Mouse (Mus musculus): ENCODE measurements around the gene Fam161a. TPM values are rescaled to one million over a fixed set of nuclear protein-coding genes. Genes with fewer than 3 reads are reported as not detected.
A peak's percentile ranks its signal among the peaks of the same experiment; 100 is the strongest.

The Fam161a gene
- polyA plus RNA-seq, 1 experiment from 2014 or later: 5.4 TPM

DNA sequence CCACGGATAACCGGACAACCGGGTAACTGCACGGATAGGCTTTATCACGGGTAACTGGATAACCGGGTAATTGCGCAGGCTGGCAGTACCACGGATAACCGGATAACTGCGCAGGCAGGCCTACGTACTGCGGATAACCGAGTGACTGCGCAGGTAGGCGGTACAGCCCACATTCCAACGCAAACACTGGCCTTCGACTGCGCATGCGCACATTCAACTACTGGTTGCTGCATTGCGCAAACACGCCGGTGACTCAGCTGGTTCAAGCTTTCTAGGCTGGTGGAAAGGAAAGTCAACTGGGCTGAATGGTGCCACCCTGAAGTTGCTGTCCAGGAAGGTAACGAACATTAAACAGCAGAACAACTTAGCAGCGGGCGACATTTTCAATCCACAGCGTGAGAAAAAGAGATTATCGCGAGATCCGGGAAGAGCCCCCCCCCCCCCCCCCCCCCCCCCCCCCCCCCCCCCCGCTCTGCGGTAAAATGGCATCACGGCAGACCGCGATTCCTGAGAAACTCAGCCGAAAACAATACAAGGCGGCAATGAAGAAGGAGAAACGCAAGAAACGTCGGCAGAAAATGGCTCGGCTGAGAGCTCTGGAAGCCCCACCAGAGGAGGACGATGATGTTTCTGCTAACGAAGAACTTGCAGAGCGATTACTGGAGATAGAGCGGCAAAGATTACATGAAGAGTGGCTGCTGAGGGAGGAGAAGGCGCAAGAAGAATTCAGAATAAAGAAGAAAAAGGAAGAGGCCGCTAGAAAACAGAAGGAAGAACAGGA lies 34.4 kb upstream of the Fam161a start:
- peak; percentile 79 for ATAC-seq
- Histone ChIP-seq H3K9ac (ENCODE audit: low read depth, low read length) (peak overlapping the region; percentile 73), H3K27ac (ENCODE audit: low read length) (peak overlapping the region; percentile 81), H3K27me3 (ENCODE audit: control insufficient read depth, insufficient read depth, low read depth, low read length) (no peaks in the 10 kb centered on the region), H3K4me1 (ENCODE audit: control insufficient read depth, insufficient read depth, low read length) (peaks cover 29% of the 10 kb centered on the region), H3K4me2 (ENCODE audit: low read length) (peak overlapping the region; percentile 59), H3K36me3 (ENCODE audit: control insufficient read depth, insufficient read depth, low read length) (peaks cover 7% of the 10 kb centered on the region; the same call in 1 of the 2 replicates), H3K9me3 (replicated peaks; ENCODE audit: control insufficient read depth, low read length, poor library complexity, severe bottlenecking) (peaks cover 19% of the 10 kb centered on the region; the same call in 1 of the 2 replicates), H3K4me3 (ENCODE audit: low read depth, low read length) (peak overlapping the region; percentile 49)
- 51% methylated on average over 44 of the region's 46 CpGs for WGBS

DNA sequence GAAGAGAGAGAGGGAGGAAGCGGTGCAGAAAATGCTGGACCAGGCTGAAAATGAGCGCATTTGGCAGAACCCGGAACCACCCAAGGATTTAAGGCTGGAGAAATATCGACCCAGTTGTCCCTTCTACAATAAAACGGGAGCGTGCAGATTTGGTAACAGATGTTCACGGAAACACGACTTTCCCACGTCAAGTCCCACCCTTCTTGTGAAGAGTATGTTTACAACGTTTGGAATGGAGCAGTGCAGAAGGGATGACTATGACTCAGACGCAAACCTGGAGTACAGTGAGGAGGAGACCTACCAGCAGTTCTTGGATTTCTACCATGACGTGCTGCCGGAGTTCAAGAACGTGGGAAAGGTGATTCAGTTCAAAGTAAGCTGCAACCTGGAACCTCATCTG lies 33.7 kb upstream of the Fam161a start:
- WGBS: 57% methylated on average over 14 of the region's 14 CpGs
- H3K4me2 ChIP-seq (ENCODE audit: low read length): peak overlapping the region; percentile 52
- peaks cover 29% of the 10 kb centered on the region for H3K4me1 ChIP-seq (ENCODE audit: control insufficient read depth, insufficient read depth, low read length)
- H3K9me3 ChIP-seq (replicated peaks; ENCODE audit: control insufficient read depth, low read length, poor library complexity, severe bottlenecking): peaks cover 19% of the 10 kb centered on the region; the same call in 1 of the 2 replicates
- H3K36me3 ChIP-seq (ENCODE audit: control insufficient read depth, insufficient read depth, low read length): peaks cover 7% of the 10 kb centered on the region; the same call in 1 of the 2 replicates
- H3K27ac ChIP-seq (ENCODE audit: low read length): peak overlapping the region; percentile 62; the same call in 1 of the 2 replicates
- peak overlapping the region; percentile 54 for H3K9ac ChIP-seq (ENCODE audit: low read depth, low read length)
- no peaks in the 10 kb centered on the region for H3K27me3 ChIP-seq (ENCODE audit: control insufficient read depth, insufficient read depth, low read depth, low read length)
- no peak for ATAC-seq
- peak overlapping the region; percentile 47 for H3K4me3 ChIP-seq (ENCODE audit: low read depth, low read length)

- WGBS: 85% methylated on average over 3 of the region's 3 CpGs
- Histone ChIP-seq H3K9ac (ENCODE audit: low read depth, low read length) (no peak overlapping the region), H3K27ac (ENCODE audit: low read length) (no peak overlapping the region), H3K4me1 (ENCODE audit: control insufficient read depth, insufficient read depth, low read length) (peaks cover 44% of the 10 kb centered on the region), H3K4me2 (ENCODE audit: low read length) (no peak overlapping the region), H3K4me3 (ENCODE audit: low read depth, low read length) (no peak overlapping the region), H3K9me3 (replicated peaks; ENCODE audit: control insufficient read depth, low read length, poor library complexity, severe bottlenecking) (0 out of 2 replicates have a peak, but pooled peaks cover 5% of the 10 kb centered on the region), H3K27me3 (ENCODE audit: control insufficient read depth, insufficient read depth, low read depth, low read length) (no peaks in the 10 kb centered on the region), H3K36me3 (ENCODE audit: control insufficient read depth, insufficient read depth, low read length) (peaks cover 5% of the 10 kb centered on the region; the same call in 1 of the 2 replicates)
- no peak for ATAC-seq
Observed at GRCm38 (mm10) chr11:22978215-22978614, 29.1 kb upstream of the Fam161a start.

DNA sequence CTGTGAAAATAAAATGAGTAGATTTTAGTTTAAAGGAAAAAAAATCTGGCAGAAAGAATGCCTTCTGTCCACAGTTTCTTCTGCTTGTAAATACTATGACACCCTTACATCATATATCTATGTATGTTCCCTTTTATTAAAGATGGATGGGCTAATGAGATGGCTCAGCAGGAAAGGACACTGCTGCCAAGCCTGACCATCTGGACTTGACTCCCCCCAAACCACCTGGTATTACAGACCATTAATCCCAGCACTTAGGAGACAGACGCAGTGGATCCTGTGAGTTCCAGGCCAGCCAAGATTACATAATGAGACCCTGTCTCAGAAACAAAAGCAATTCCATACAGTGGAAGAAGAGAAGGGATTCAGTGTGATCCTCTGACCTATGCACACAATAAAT lies 28.6 kb upstream of the Fam161a start:
- no peak for ATAC-seq
- Histone ChIP-seq H3K4me3 (ENCODE audit: low read depth, low read length) (no peak overlapping the region), H3K4me1 (ENCODE audit: control insufficient read depth, insufficient read depth, low read length) (peaks cover 44% of the 10 kb centered on the region), H3K9me3 (replicated peaks; ENCODE audit: control insufficient read depth, low read length, poor library complexity, severe bottlenecking) (0 out of 2 replicates have a peak, but pooled peaks cover under 1% of the 10 kb centered on the region), H3K27ac (ENCODE audit: low read length) (no peak overlapping the region), H3K9ac (ENCODE audit: low read depth, low read length) (no peak overlapping the region), H3K27me3 (ENCODE audit: control insufficient read depth, insufficient read depth, low read depth, low read length) (no peaks in the 10 kb centered on the region), H3K4me2 (ENCODE audit: low read length) (no peak overlapping the region), H3K36me3 (ENCODE audit: control insufficient read depth, insufficient read depth, low read length) (peaks cover 5% of the 10 kb centered on the region; the same call in 1 of the 2 replicates)
- 39% methylated on average over 1 of the region's 1 CpGs for WGBS

GRCm38 (mm10) chr11:22979221-22979620 lies 28.1 kb upstream of the Fam161a start:
- Histone ChIP-seq H3K27me3 (ENCODE audit: control insufficient read depth, insufficient read depth, low read depth, low read length) (no peaks in the 10 kb centered on the region), H3K4me3 (ENCODE audit: low read depth, low read length) (no peak overlapping the region), H3K4me2 (ENCODE audit: low read length) (no peak overlapping the region), H3K27ac (ENCODE audit: low read length) (no peak overlapping the region), H3K9me3 (replicated peaks; ENCODE audit: control insufficient read depth, low read length, poor library complexity, severe bottlenecking) (no peaks in the 10 kb centered on the region), H3K9ac (ENCODE audit: low read depth, low read length) (no peak overlapping the region), H3K36me3 (ENCODE audit: control insufficient read depth, insufficient read depth, low read length) (peaks cover 3% of the 10 kb centered on the region; the same call in 1 of the 2 replicates), H3K4me1 (ENCODE audit: control insufficient read depth, insufficient read depth, low read length) (peaks cover 43% of the 10 kb centered on the region)
- no peak for ATAC-seq
- 84% methylated on average over 1 of the region's 1 CpGs for WGBS

- ATAC-seq: peak; percentile 6; the same call in 1 of the 2 replicates
- Histone ChIP-seq H3K36me3 (ENCODE audit: control insufficient read depth, insufficient read depth, low read length) (peaks cover 2% of the 10 kb centered on the region; the same call in 1 of the 2 replicates), H3K9ac (ENCODE audit: low read depth, low read length) (peak overlapping the region; percentile 69)
Observed at GRCm38 (mm10) chr11:22981041-22981440, 26.3 kb upstream of the Fam161a start.

GRCm38 (mm10) chr11:22981543-22981950 lies 25.8 kb upstream of the Fam161a start:
- peaks cover 2% of the 10 kb centered on the region; the same call in 1 of the 2 replicates for H3K36me3 ChIP-seq (ENCODE audit: control insufficient read depth, insufficient read depth, low read length)
- H3K9ac ChIP-seq (ENCODE audit: low read depth, low read length): peak overlapping the region; percentile 69
- WGBS: 4% methylated on average over 12 of the region's 12 CpGs
- ATAC-seq: peak; percentile 59
- no peaks in the 10 kb centered on the region for H3K9me3 ChIP-seq (replicated peaks; ENCODE audit: control insufficient read depth, low read length, poor library complexity, severe bottlenecking)
- H3K4me3 ChIP-seq (ENCODE audit: low read depth, low read length): peak overlapping the region; percentile 58
- H3K27ac ChIP-seq (ENCODE audit: low read length): peak overlapping the region; percentile 92
- peaks cover 25% of the 10 kb centered on the region for H3K4me1 ChIP-seq (ENCODE audit: control insufficient read depth, insufficient read depth, low read length)
- H3K4me2 ChIP-seq (ENCODE audit: low read length): peak overlapping the region; percentile 68
- no peaks in the 10 kb centered on the region for H3K27me3 ChIP-seq (ENCODE audit: control insufficient read depth, insufficient read depth, low read depth, low read length)

More at GRCm38 (mm10) chr11:22981041-22981440, 26.3 kb upstream of the Fam161a start:
- H3K4me3 ChIP-seq (ENCODE audit: low read depth, low read length): peak overlapping the region; percentile 58
- peak overlapping the region; percentile 68 for H3K4me2 ChIP-seq (ENCODE audit: low read length)
- WGBS: 50% methylated on average over 4 of the region's 4 CpGs
- H3K9me3 ChIP-seq (replicated peaks; ENCODE audit: control insufficient read depth, low read length, poor library complexity, severe bottlenecking): no peaks in the 10 kb centered on the region
- H3K4me1 ChIP-seq (ENCODE audit: control insufficient read depth, insufficient read depth, low read length): peaks cover 30% of the 10 kb centered on the region
- no peaks in the 10 kb centered on the region for H3K27me3 ChIP-seq (ENCODE audit: control insufficient read depth, insufficient read depth, low read depth, low read length)
- no peak overlapping the region for H3K27ac ChIP-seq (ENCODE audit: low read length)

- no peaks in the 10 kb centered on the region for H3K27me3 ChIP-seq (ENCODE audit: control insufficient read depth, insufficient read depth, low read depth, low read length)
- peak; percentile 95 for ATAC-seq
- no peaks in the 10 kb centered on the region for H3K9me3 ChIP-seq (replicated peaks; ENCODE audit: control insufficient read depth, low read length, poor library complexity, severe bottlenecking)
- H3K4me1 ChIP-seq (ENCODE audit: control insufficient read depth, insufficient read depth, low read length): peaks cover 21% of the 10 kb centered on the region
- peak within 1 kb of the TSS; percentile 58 for H3K4me3 ChIP-seq (ENCODE audit: low read depth, low read length)
- H3K27ac ChIP-seq (ENCODE audit: low read length): peak within 1 kb of the TSS; percentile 92
- H3K36me3 ChIP-seq (ENCODE audit: control insufficient read depth, insufficient read depth, low read length): no peaks in the 10 kb centered on the region
- peak within 1 kb of the TSS; percentile 69 for H3K9ac ChIP-seq (ENCODE audit: low read depth, low read length)
- 2% methylated on average over 41 of the region's 42 CpGs for WGBS
- H3K4me2 ChIP-seq (ENCODE audit: low read length): peak within 1 kb of the TSS; percentile 68
Observed at GRCm38 (mm10) chr11:22981984-22982757, 25.2 kb upstream of the Fam161a start, which contains the start of the genes Gm28048 and Commd1. Gm28048 (minus strand) TSS chr11:22982090. Commd1 (minus strand) TSS chr11:22982382.
